Mouse (Mus musculus) olfactory bulb, adult 2 months (tissue): ENCODE measurements around the gene Gm10318.

Experiments used
- CTCF ChIP-seq: fragments of 200-500 bp; IDR thresholded peaks from 2 replicates; pipeline ENCODE4 v1.5.1; 2012; ENCODE audit warnings: low read depth, mild to moderate bottlenecking, low read length, moderate library complexity; ENCODE audit not compliant: insufficient read depth
- POLR2A ChIP-seq: fragments of 200-500 bp; IDR thresholded peaks from 2 replicates; pipeline ENCODE4 v1.6.1; 2012; ENCODE audit warnings: mild to moderate bottlenecking, low read depth, low read length, moderate library complexity; ENCODE audit not compliant: insufficient read depth

- TF ChIP-seq POLR2A (no peak), CTCF (no peak)
Measured at GRCm38 (mm10) chr10:77846961-77847360, 5.7 kb upstream of the Gm10318 start.
